Mouse (Mus musculus) limb, embryonic 15.5 days (tissue): ENCODE data around the gene Dock9. TPM values are rescaled to one million over a fixed set of nuclear protein-coding genes. Genes with fewer than 3 reads are reported as not detected.

Source experiments
- ATAC-seq: fragments of 200-750 bp; cut with Nextera tagmentation; 2 replicates; pipeline ENCODE4 v1.8.0; 2017; ENCODE audit warnings: low read depth, moderate TSS enrichment; ENCODE audit not compliant: insufficient number of reproducible peaks, low FRiP score, low TSS enrichment
- H3K27ac ChIP-seq: fragments of 300-500 bp; sonication (generic); 2 replicates; pipeline ENCODE4 v1.5.1; 2015; ENCODE audit warnings: moderate library complexity, mild to moderate bottlenecking, inconsistent platforms
- H3K27me3 ChIP-seq: fragments of 300-500 bp; sonication (generic); 2 replicates; pipeline ENCODE4 v1.6.1; 2015; ENCODE audit warnings: inconsistent platforms
- H3K36me3 ChIP-seq: fragments of 300-500 bp; sonication (generic); 2 replicates; pipeline ENCODE4 v1.6.1; 2015; ENCODE audit warnings: inconsistent platforms
- H3K4me1 ChIP-seq: fragments of 300-500 bp; sonication (generic); 2 replicates; pipeline ENCODE4 v1.6.1; 2015; ENCODE audit warnings: inconsistent platforms
- H3K4me2 ChIP-seq: fragments of 300-500 bp; sonication (generic); 2 replicates; pipeline ENCODE4 v1.6.1; 2015; ENCODE audit warnings: mild to moderate bottlenecking, inconsistent platforms
- H3K4me3 ChIP-seq: fragments of 300-500 bp; sonication (generic); 2 replicates; pipeline ENCODE4 v1.5.1; 2015; ENCODE audit warnings: mild to moderate bottlenecking, inconsistent platforms
- H3K9ac ChIP-seq: fragments of 300-500 bp; sonication (generic); 2 replicates; pipeline ENCODE4 v1.6.1; 2015; ENCODE audit warnings: inconsistent platforms
- H3K9me3 ChIP-seq: fragments of 300-500 bp; sonication (generic); 2 replicates; pipeline ENCODE4 v1.6.1; 2016; ENCODE audit warnings: inconsistent platforms
- WGBS: fragments of 180-500 bp; shearing (Covaris S2); methylation state at CpG from one replicate; pipeline ENCODE4 v1.1.7; 2015; 5-methylcytosine and 5-hydroxymethylcytosine counted together
- polyA plus RNA-seq: library from polyadenylated mRNA; unstranded; fragments of >200 nt; fragmentation: Nextera tagmentation; extraction: Ambion mirVana; gene quantifications from 2 replicates; pipeline ENCODE4 v1.2.1, GENCODE M21; 2015

The Dock9 gene
- polyA plus RNA-seq, 1 experiment from 2014 or later, result 11.0 TPM

GRCm38 (mm10) chr14:121666641-121667274 is 130.9 kb downstream of the Dock9 start:
- WGBS, result 62% methylated on average over 3 of the region's 3 CpGs
- ATAC-seq, result no peak
- no peaks in the 10 kb centered on the region for H3K4me1 ChIP-seq
- H3K36me3 ChIP-seq, result no peaks in the 10 kb centered on the region
- H3K4me2 ChIP-seq, result no peak overlapping the region
- no peaks in the 10 kb centered on the region for H3K27me3 ChIP-seq
- H3K4me3 ChIP-seq, result no peak overlapping the region
- no peaks in the 10 kb centered on the region for H3K9me3 ChIP-seq
- H3K27ac ChIP-seq, result no peak overlapping the region
- H3K9ac ChIP-seq, result no peak overlapping the region

GRCm38 (mm10) chr14:121665693-121666273 is 131.9 kb downstream of the Dock9 start:
- H3K4me2 ChIP-seq, result no peak overlapping the region
- no peaks in the 10 kb centered on the region for H3K9me3 ChIP-seq
- H3K9ac ChIP-seq, result no peak overlapping the region
- no peak for ATAC-seq
- H3K36me3 ChIP-seq, result no peaks in the 10 kb centered on the region
- WGBS, result 96% methylated on average over 9 of the region's 9 CpGs
- no peaks in the 10 kb centered on the region for H3K27me3 ChIP-seq
- no peak overlapping the region for H3K27ac ChIP-seq
- no peaks in the 10 kb centered on the region for H3K4me1 ChIP-seq
- no peak overlapping the region for H3K4me3 ChIP-seq

- ATAC-seq, result no peak
- WGBS, result 89% methylated on average over 1 of the region's 1 CpGs
- H3K27me3 ChIP-seq, result no peaks in the 10 kb centered on the region
- H3K4me1 ChIP-seq, result peaks cover 6% of the 10 kb centered on the region; the same call in 1 of the 2 replicates
- no peaks in the 10 kb centered on the region for H3K36me3 ChIP-seq
- H3K4me3 ChIP-seq, result no peak overlapping the region
- no peaks in the 10 kb centered on the region for H3K9me3 ChIP-seq
- no peak overlapping the region for H3K4me2 ChIP-seq
- no peak overlapping the region for H3K27ac ChIP-seq
- no peak overlapping the region for H3K9ac ChIP-seq
These were observed 133.7 kb downstream of the Dock9 start for GRCm38 (mm10) chr14:121663913-121664312.

- H3K4me1 ChIP-seq, result peaks cover 10% of the 10 kb centered on the region; the same call in 1 of the 2 replicates
- ATAC-seq, result no peak
- H3K27ac ChIP-seq, result no peak overlapping the region
These were observed 136.7 kb downstream of the Dock9 start for GRCm38 (mm10) chr14:121660918-121661317.

GRCm38 (mm10) chr14:121660167-121660894 is 137.3 kb downstream of the Dock9 start:
- no peak overlapping the region for H3K4me2 ChIP-seq
- 85% methylated on average over 15 of the region's 15 CpGs for WGBS
- peaks cover 10% of the 10 kb centered on the region; the same call in 1 of the 2 replicates for H3K4me1 ChIP-seq

More at GRCm38 (mm10) chr14:121660918-121661317, 136.7 kb downstream of the Dock9 start:
- Histone ChIP-seq H3K4me2 (no peak overlapping the region), H3K9me3 (no peaks in the 10 kb centered on the region), H3K4me3 (no peak overlapping the region), H3K27me3 (no peaks in the 10 kb centered on the region), H3K36me3 (peaks cover 3% of the 10 kb centered on the region; the same call in 1 of the 2 replicates), H3K9ac (no peak overlapping the region)
- 54% methylated on average over 8 of the region's 8 CpGs for WGBS

GRCm38 (mm10) chr14:121659061-121659824 is 138.4 kb downstream of the Dock9 start:
- Histone ChIP-seq H3K36me3 (peaks cover 3% of the 10 kb centered on the region; the same call in 1 of the 2 replicates), H3K27ac (no peak overlapping the region), H3K9ac (no peak overlapping the region), H3K4me1 (peaks cover 13% of the 10 kb centered on the region; the same call in 1 of the 2 replicates), H3K4me2 (no peak overlapping the region), H3K9me3 (no peaks in the 10 kb centered on the region), H3K27me3 (no peaks in the 10 kb centered on the region), H3K4me3 (no peak overlapping the region)
- WGBS, result 53% methylated on average over 12 of the region's 12 CpGs
- ATAC-seq, result no peak

More at GRCm38 (mm10) chr14:121660167-121660894, 137.3 kb downstream of the Dock9 start:
- no peak overlapping the region for H3K4me3 ChIP-seq
- H3K36me3 ChIP-seq, result peaks cover 3% of the 10 kb centered on the region; the same call in 1 of the 2 replicates
- H3K9me3 ChIP-seq, result no peaks in the 10 kb centered on the region
- no peak overlapping the region for H3K27ac ChIP-seq
- no peaks in the 10 kb centered on the region for H3K27me3 ChIP-seq
- H3K9ac ChIP-seq, result no peak overlapping the region
- ATAC-seq, result no peak

GRCm38 (mm10) chr14:121658537-121658936 is 139.1 kb downstream of the Dock9 start:
- no peaks in the 10 kb centered on the region for H3K9me3 ChIP-seq
- no peak overlapping the region for H3K4me3 ChIP-seq
- H3K36me3 ChIP-seq, result peaks cover 3% of the 10 kb centered on the region; the same call in 1 of the 2 replicates
- peaks cover 13% of the 10 kb centered on the region; the same call in 1 of the 2 replicates for H3K4me1 ChIP-seq
- no peak for ATAC-seq
- H3K27me3 ChIP-seq, result no peaks in the 10 kb centered on the region
- H3K27ac ChIP-seq, result no peak overlapping the region
- no peak overlapping the region for H3K9ac ChIP-seq
- H3K4me2 ChIP-seq, result no peak overlapping the region
- WGBS, result 88% methylated on average over 9 of the region's 9 CpGs

- no peak for ATAC-seq
- Histone ChIP-seq H3K4me1 (peaks cover 13% of the 10 kb centered on the region; the same call in 1 of the 2 replicates), H3K4me3 (no peak overlapping the region), H3K9me3 (no peaks in the 10 kb centered on the region), H3K9ac (no peak overlapping the region), H3K36me3 (peaks cover 3% of the 10 kb centered on the region; the same call in 1 of the 2 replicates), H3K27me3 (no peaks in the 10 kb centered on the region), H3K27ac (no peak overlapping the region), H3K4me2 (no peak overlapping the region)
- WGBS, result 74% methylated on average over 7 of the region's 7 CpGs
These were observed 140.0 kb downstream of the Dock9 start for GRCm38 (mm10) chr14:121657633-121658032.

- Histone ChIP-seq H3K27ac (no peak overlapping the region), H3K36me3 (peaks cover 3% of the 10 kb centered on the region; the same call in 1 of the 2 replicates), H3K4me3 (no peak overlapping the region), H3K9ac (no peak overlapping the region), H3K4me2 (no peak overlapping the region), H3K4me1 (peaks cover 13% of the 10 kb centered on the region; the same call in 1 of the 2 replicates), H3K9me3 (no peaks in the 10 kb centered on the region), H3K27me3 (no peaks in the 10 kb centered on the region)
- 93% methylated on average over 10 of the region's 10 CpGs for WGBS
- no peak for ATAC-seq
These were observed 140.7 kb downstream of the Dock9 start for GRCm38 (mm10) chr14:121656912-121657311.

- peaks cover 3% of the 10 kb centered on the region; the same call in 1 of the 2 replicates for H3K36me3 ChIP-seq
- no peaks in the 10 kb centered on the region for H3K9me3 ChIP-seq
- H3K4me3 ChIP-seq, result no peak overlapping the region
- 0 out of 2 replicates have a peak overlapping the region, but pooled peaks have one; percentile 22 for H3K27ac ChIP-seq
- ATAC-seq, result no peak
- no peaks in the 10 kb centered on the region for H3K27me3 ChIP-seq
- WGBS, result 55% methylated on average over 2 of the region's 2 CpGs
- no peak overlapping the region for H3K4me2 ChIP-seq
- H3K4me1 ChIP-seq, result peaks cover 13% of the 10 kb centered on the region; the same call in 1 of the 2 replicates
- H3K9ac ChIP-seq, result no peak overlapping the region
These were observed 142.7 kb downstream of the Dock9 start for GRCm38 (mm10) chr14:121654977-121655376.

GRCm38 (mm10) chr14:121654416-121654967 is 143.1 kb downstream of the Dock9 start:
- Histone ChIP-seq H3K9me3 (no peaks in the 10 kb centered on the region), H3K36me3 (peaks cover 3% of the 10 kb centered on the region; the same call in 1 of the 2 replicates), H3K27me3 (no peaks in the 10 kb centered on the region), H3K4me3 (no peak overlapping the region), H3K4me2 (no peak overlapping the region), H3K4me1 (peaks cover 11% of the 10 kb centered on the region; the same call in 1 of the 2 replicates), H3K27ac (0 out of 2 replicates have a peak overlapping the region, but pooled peaks have one; percentile 22), H3K9ac (no peak overlapping the region)
- WGBS, result 50% methylated on average over 7 of the region's 7 CpGs
- ATAC-seq, result no peak
